ENCODE assay signal across 9 mouse cellular contexts in the genomic region with DNA sequence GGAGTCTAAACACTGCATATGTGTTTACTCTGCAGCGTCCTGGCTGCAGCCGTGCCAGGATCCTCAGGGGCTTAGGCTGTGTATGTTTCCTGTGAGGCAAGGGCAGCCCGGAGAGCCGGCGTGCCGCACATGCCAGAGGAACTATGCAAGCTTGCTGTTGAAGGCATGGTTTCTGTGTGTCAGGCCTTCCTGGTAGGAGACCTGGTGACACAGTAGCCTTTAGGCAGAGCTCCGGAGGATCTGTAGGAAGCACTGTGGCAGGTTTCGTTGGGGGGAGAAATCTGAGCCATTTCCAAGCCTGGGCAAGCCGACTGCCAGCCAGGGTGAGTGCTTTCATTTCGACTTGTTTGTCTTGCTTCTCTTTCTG. TPM values are rescaled to one million over a fixed set of nuclear protein-coding genes. Genes with fewer than 3 reads are reported as not detected.
DNase-seq lines count a peak whose midpoint lies in the region; ATAC-seq and TF ChIP-seq lines count a peak whose summit lies in the region.
"Had no signal": no experiment of that assay in that cellular context is flagged by ENCODE, and none has a peak within 500 bp of the region (broad histone marks: within the 10 kb centered on the region; RNA-seq: fewer than 3 reads in every experiment).

No protein-coding gene starts in this region.

- ATAC-seq in liver, postnatal 0 days, result no peak
- no peak for ATAC-seq in liver, embryonic 12.5 days

- H3K27me3 ChIP-seq in liver, postnatal 0 days (ENCODE audit: insufficient read depth, low read length), result no peaks in the 10 kb centered on the region
- H3K27me3 ChIP-seq in liver, embryonic 12.5 days (replicated peaks), result no peaks in the 10 kb centered on the region

- peaks cover 5% of the 10 kb centered on the region; the same call in 1 of the 2 replicates for H3K4me1 ChIP-seq in liver, postnatal 0 days (ENCODE audit: insufficient read depth)
- no peaks in the 10 kb centered on the region for H3K4me1 ChIP-seq in liver, embryonic 12.5 days

- H3K36me3 ChIP-seq in liver, postnatal 0 days (replicated peaks; ENCODE audit: insufficient read depth, low read length), result peaks cover 16% of the 10 kb centered on the region
- peaks cover 15% of the 10 kb centered on the region for H3K36me3 ChIP-seq in liver, embryonic 12.5 days

- no peaks in the 10 kb centered on the region for H3K9me3 ChIP-seq in liver, postnatal 0 days (ENCODE audit: low read length)
- no peaks in the 10 kb centered on the region for H3K9me3 ChIP-seq in liver, embryonic 12.5 days (replicated peaks)

- H3K27ac ChIP-seq in liver, postnatal 0 days (ENCODE audit: low read depth), result 0 out of 2 replicates have a peak overlapping the region, but pooled peaks have one; percentile 7
- no peak overlapping the region for H3K27ac ChIP-seq in liver, embryonic 12.5 days

- no peak overlapping the region for H3K4me2 ChIP-seq in liver, postnatal 0 days (ENCODE audit: low read depth, low read length)
- H3K4me2 ChIP-seq in liver, embryonic 12.5 days, result no peak overlapping the region

- no peak overlapping the region for H3K9ac ChIP-seq in liver, postnatal 0 days (replicated peaks)
- H3K9ac ChIP-seq in liver, embryonic 12.5 days, result no peak overlapping the region

- no peak overlapping the region for H3K4me3 ChIP-seq in liver, postnatal 0 days (ENCODE audit: low read depth, low read length)
- H3K4me3 ChIP-seq in liver, embryonic 12.5 days, result no peak overlapping the region
- H3K4me3 ChIP-seq: erythroblast, embryonic 14.5 days had no signal

- TF ChIP-seq CTCF in liver, postnatal 0 days (IDR thresholded peaks at IDR 0.05; ENCODE audit: low read depth), result no peak

- no peak for DNase-seq in liver, postnatal 0 days
- peak; percentile 31 for DNase-seq in gastrocnemius, postnatal 10 days
- peak; percentile 33 to 34 for DNase-seq in kidney, adult 8-10 months
- DNase-seq in mesoderm, embryonic 11.5 days (ENCODE audit: low read depth, low spot score), result peak; percentile 34
- no peak for DNase-seq in layer of hippocampus, postnatal 36 days
- no peak for DNase-seq in frontal cortex, postnatal 10 days (ENCODE audit: low spot score in 2 of 2)
- DNase-seq in cerebellum, adult 18-20 months, result no peak

- 60% methylated on average over 10 of the region's 10 CpGs for WGBS in liver, postnatal 0 days (ENCODE audit: insufficient replicate concordance)
- WGBS in liver, embryonic 12.5 days (ENCODE audit: insufficient replicate concordance), result 77% methylated on average over 10 of the region's 10 CpGs

- TF ChIP-seq EP300 in liver, postnatal 0 days (IDR thresholded peaks at IDR 0.05; ENCODE audit: low read depth), result no peak

RNA-seq across cellular contexts. Expression of a gene that starts 12.3 kb away (rescaled TPM):
- 4.0 and 4.8 TPM in 2 replicates for polyA plus RNA-seq in liver, postnatal 0 days (2015; fragmentation: Nextera tagmentation; extraction: Ambion mirVana)
- polyA plus RNA-seq in liver, embryonic 12.5 days (2016; fragmentation: Nextera tagmentation; extraction: Ambion mirVana), result 9.0 and 9.4 TPM in 2 replicates
- total RNA-seq in gastrocnemius, postnatal 10 days (2021), result 100 to 1,000 TPM; 255 to 272 TPM
- total RNA-seq in layer of hippocampus, postnatal 36 days (2021), result 10 to 100 TPM; 10.7 to 11.5 TPM

Comparison
In these comparisons a context has a peak if more than half of its experiments do, and no peak if none do; other contexts are left out.
1. DNase-seq: peak in gastrocnemius, postnatal 10 days (single experiment), kidney, adult 8-10 months (2 of 2) and mesoderm, embryonic 11.5 days (single experiment); none in liver, postnatal 0 days (single experiment), layer of hippocampus, postnatal 36 days (0 of 2), frontal cortex, postnatal 10 days (0 of 2) and cerebellum, adult 18-20 months (0 of 2).
2. RNA of a gene that starts 12.3 kb away (total RNA-seq): 255 to 272 TPM in gastrocnemius, postnatal 10 days; 10.7 to 11.5 TPM in layer of hippocampus, postnatal 36 days; every median in the first group is over 10 times any median in the second.